Mouse (Mus musculus): Measurements from ENCODE around the gene Gpatch2l. TPM values are rescaled to one million over a fixed set of nuclear protein-coding genes. Genes with fewer than 3 reads are reported as not detected.

Gene Gpatch2l
- polyA plus RNA-seq (2012; rRNA removed; ENCODE audit: low replicate concordance), result 10.1 and 15.0 TPM in 2 replicates

DNA sequence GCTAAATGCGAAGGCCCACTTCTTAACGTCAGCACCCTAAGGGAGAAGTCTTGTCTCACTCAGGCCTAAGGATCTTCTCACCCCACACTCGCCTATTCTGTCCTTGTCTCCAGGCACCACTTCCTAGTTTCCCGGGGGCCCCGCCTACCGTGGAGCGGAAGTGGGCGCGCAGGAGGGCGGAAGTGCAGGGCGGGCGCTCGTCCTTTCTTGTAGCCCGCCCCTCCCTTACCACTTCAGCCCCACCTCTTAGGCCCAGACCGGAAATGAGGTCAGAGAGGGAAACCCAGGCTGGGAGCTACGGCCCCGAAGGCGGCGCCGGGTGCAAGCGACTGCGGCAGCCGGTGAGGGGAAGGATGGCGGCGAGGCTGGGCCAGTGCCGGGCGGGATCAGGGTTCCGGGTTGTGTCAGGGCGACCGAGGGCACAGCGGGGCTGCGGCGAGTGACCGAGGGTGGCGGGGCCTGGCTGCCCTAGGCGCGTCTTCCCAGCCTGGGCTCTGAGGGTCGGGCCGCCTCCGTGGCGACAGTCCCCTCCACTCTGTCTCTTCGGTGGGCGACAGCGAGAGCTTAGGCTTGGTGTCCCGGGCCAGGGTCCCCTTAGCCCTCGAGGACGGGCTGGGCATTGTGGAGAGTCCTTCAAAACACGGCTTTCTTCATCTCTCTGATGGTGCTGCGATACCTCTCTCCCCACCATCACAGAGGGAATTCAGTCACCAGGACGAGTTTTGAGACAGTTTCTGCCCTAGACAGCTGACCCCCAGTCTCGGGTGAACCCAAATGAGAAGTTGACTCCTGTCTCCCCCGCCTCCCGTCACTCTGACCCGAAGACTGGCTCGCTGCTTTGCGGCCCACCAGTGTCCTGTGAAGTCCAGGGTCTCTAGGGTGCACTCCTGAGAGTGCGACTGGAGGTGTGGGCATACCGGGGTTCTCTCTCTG is at the start of gene Gpatch2l:
Gene Gpatch2l (plus strand): TSS at position 255 of the 933 bp plus-strand sequence.

Other genes with a start within 250 kb of the Gpatch2l start
- gene Tgfb3, start 162.8 kb upstream of the Gpatch2l start, polyA plus RNA-seq (2012; rRNA removed; ENCODE audit: low replicate concordance), result 23.6 and 35.5 TPM in 2 replicates
- 28.2 and 38.1 TPM in 2 replicates for gene Ift43, start 159.3 kb upstream of the Gpatch2l start, polyA plus RNA-seq (2012; rRNA removed; ENCODE audit: low replicate concordance)
- gene Esrrb, start 119.3 kb downstream of the Gpatch2l start, polyA plus RNA-seq (2012; rRNA removed; ENCODE audit: low replicate concordance), result 0.12 and 0.23 TPM in 2 replicates